Mouse (Mus musculus) bone marrow, adult 2 months (tissue): Measurements from ENCODE around the gene Cacna1c. TPM values are rescaled to one million over a fixed set of nuclear protein-coding genes. Genes with fewer than 3 reads are reported as not detected.

ENCODE experiments used
- H3K27ac ChIP-seq: fragments of 200-500 bp; 2 replicates; pipeline ENCODE4 v1.5.1; 2012; ENCODE audit warnings: low read depth, mild to moderate bottlenecking, control low read depth, inconsistent platforms, low read length; ENCODE audit not compliant: control insufficient read depth, poor library complexity, insufficient read depth
- H3K4me1 ChIP-seq: fragments of 200-500 bp; 2 replicates; pipeline ENCODE4 v1.6.1; 2011; ENCODE audit warnings: low read length; ENCODE audit not compliant: control insufficient read depth, insufficient read depth
- H3K4me3 ChIP-seq: fragments of 200-500 bp; replicated peaks from 2 replicates; pipeline ENCODE3; 2011; ENCODE audit warnings: mild to moderate bottlenecking, low read depth, low read length, control low read depth; ENCODE audit not compliant: control insufficient read depth
- CTCF ChIP-seq: fragments of 200-500 bp; IDR thresholded peaks from 2 replicates; pipeline ENCODE4 v1.5.1; 2011; ENCODE audit warnings: low read length, control low read depth; ENCODE audit not compliant: control insufficient read depth, insufficient read depth
- POLR2A ChIP-seq: fragments of 200-500 bp; IDR thresholded peaks from 2 replicates; pipeline ENCODE4 v1.6.1; 2011; ENCODE audit warnings: low read depth, mild to moderate bottlenecking, control low read depth, low read length, borderline replicate concordance; ENCODE audit not compliant: control insufficient read depth
- WGBS: fragments of 180-500 bp; shearing (Covaris S2); methylation state at CpG from one replicate; pipeline ENCODE4 v1.1.7; 2018; 5-methylcytosine and 5-hydroxymethylcytosine counted together
- polyA plus RNA-seq: library from polyadenylated mRNA; stranded (reverse); fragments of >200 nt; gene quantifications from 2 replicates; pipeline ENCODE4 v1.2.4, GENCODE M21; 2011; ENCODE audit warnings: low replicate concordance; ENCODE audit not compliant: missing spikeins, insufficient read depth, insufficient read length

Gene Cacna1c
- polyA plus RNA-seq, 1 experiment: 3.1 TPM

DNA sequence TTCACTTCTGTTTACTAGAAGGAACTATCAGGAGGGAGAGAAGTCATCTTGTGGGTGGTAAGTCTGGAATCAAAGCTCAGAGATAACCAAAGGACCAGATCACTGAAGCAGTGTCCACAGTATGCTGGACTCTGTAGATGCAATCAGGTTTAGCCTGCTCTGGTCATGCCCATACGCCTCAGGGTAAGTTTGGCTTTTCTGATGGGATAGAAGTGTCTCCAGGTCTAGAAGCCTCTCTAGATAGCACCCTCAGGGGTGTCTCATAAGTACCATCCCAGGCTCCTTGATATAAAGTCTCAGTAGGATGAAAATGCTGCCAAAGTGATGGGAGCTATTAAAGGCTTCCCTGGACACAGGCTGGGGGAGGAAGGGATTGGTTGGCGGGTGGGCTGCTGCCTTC is 557.3 kb downstream of the Cacna1c start:
- WGBS: 81% methylated on average over 2 of the region's 2 CpGs
- TF ChIP-seq CTCF (no peak), POLR2A (no peak)
- Histone ChIP-seq H3K4me1 (no peaks in the 10 kb centered on the region), H3K27ac (no peak overlapping the region), H3K4me3 (no peak overlapping the region)

DNA sequence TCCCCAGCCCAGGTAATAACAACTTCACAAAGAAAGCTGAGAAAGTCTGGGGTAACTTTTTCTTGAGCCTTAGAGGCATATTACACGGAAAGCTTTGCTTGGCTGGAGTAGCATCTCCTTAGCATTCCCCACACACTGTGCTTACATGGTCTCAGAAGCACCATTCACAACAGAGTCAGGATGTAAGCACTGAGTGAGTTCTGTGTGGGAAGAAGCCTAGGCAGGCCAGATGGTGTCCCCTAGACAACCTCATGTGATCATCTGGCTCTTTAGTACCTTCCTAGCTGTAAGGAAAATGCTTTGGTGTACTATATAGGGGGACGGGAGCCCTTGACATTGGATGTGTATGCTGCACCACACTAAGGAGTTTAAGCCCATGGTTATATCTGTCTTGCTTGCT is 563.7 kb downstream of the Cacna1c start:
- H3K4me1 ChIP-seq: no peaks in the 10 kb centered on the region
- H3K27ac ChIP-seq: no peak overlapping the region
- H3K4me3 ChIP-seq: no peak overlapping the region
- TF ChIP-seq CTCF (no peak), POLR2A (no peak)
- WGBS: 73% methylated on average over 2 of the region's 2 CpGs

DNA sequence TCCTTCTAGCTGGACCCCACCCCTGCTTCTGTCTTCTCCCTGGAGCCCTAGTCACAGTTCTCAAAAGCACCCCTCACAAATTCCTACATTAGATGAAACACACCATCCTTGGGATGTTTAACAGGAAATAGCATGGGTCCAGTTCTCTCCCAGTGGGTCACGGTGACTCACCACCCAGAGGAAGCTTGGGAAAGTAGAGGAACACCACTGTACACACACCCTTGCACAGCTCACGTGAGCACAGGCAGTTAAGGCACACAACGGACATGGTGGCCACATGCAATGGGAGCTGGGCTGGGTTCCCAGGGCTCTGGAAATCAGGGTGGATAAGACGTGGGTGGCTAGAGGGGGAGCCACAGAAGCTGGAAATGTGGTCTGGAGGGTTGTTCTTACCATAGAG is 566.2 kb downstream of the Cacna1c start:
- WGBS: 61% methylated on average over 4 of the region's 4 CpGs

DNA sequence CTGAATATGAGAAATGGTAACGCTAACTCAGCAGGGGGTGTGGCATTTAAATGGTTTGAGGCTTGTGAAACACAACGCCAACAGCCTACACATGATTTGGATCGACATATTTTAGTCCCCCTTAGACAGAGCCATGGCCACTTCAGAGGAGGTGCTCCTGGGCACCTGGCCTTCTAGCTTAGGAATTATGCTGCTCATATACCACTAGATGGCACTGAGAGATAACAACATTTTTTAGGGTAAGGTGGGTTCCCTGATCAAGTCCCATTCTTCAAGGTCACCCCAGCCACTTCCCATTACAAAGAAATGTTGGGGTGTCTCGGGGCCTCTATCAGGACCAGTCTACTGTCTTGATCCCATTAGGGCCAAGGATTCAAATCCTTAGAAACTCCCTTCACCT is 570.0 kb downstream of the Cacna1c start:
- TF ChIP-seq CTCF (no peak), POLR2A (no peak)
- no peak overlapping the region for H3K4me3 ChIP-seq
- H3K27ac ChIP-seq: no peak overlapping the region
- 45% methylated on average over 4 of the region's 4 CpGs for WGBS
- H3K4me1 ChIP-seq: no peaks in the 10 kb centered on the region

More for the DNA sequence above, 566.2 kb downstream of the Cacna1c start:
- no peaks in the 10 kb centered on the region for H3K4me1 ChIP-seq
- H3K4me3 ChIP-seq: no peak overlapping the region
- no peak overlapping the region for H3K27ac ChIP-seq
- no peak for TF ChIP-seq POLR2A
- TF ChIP-seq CTCF: no peak

DNA sequence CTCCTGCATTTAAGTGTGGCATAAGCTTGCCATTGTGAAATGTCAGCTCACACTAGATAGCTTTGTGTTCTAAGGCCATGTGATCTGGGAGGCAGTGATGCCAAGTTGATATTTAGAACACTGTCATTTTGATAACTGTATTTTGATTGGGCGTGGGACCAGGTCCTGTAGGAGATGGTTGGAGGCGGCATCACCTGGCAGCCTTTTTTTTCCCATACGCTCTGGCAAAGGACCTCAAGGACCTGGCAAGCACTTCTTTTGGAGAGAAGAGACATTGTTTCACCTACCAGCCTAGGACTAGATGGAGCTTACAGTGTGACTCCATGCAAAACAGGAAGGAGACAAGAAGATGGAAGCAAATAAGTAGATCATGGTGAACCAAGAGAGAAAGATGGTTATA is 572.6 kb downstream of the Cacna1c start:
- TF ChIP-seq CTCF (no peak), POLR2A (no peak)
- Histone ChIP-seq H3K4me3 (no peak overlapping the region), H3K27ac (no peak overlapping the region), H3K4me1 (no peaks in the 10 kb centered on the region)
- 81% methylated on average over 3 of the region's 3 CpGs for WGBS

DNA sequence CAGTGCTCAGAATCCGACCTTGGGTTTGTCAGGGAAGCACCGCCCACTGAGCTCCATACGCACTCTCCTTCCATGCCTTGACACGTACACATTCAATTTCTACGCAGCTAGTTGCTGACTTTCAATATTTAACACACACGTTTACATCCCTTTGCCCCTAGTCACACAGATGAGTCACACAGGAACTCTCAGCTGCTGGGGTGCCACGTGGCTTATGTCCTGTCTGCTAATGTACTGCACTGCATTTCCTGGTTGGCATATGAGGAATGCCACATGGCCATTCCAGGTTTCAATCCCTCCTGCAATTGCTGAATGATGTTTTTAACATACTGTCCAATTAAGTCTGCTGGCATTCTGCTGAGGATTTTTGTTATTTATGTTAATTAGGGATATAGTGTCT is 574.4 kb downstream of the Cacna1c start:
- no peak overlapping the region for H3K27ac ChIP-seq

DNA sequence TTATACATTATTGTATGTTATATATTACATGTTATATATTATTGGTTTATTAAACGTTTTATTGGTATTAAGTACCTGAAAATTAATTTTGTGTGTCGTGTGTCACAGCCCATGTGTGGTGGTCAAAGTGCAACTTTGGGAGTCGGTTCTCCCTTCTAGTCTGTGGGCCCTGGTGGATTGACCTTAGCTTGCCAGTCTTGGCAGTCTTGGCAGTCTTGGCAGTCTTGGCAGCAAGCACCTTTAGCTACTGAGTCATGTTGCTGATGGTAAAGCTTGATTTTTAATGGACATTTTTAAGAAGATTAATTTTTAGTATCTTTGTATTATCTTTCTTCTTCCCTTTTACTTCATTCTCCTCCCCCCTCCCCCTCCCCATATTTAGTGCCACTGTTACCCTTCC is 574.8 kb downstream of the Cacna1c start:
- no peak overlapping the region for H3K27ac ChIP-seq
- no peaks in the 10 kb centered on the region for H3K4me1 ChIP-seq
- H3K4me3 ChIP-seq: no peak overlapping the region
- WGBS: 79% methylated on average over 3 of the region's 3 CpGs
- no peak for TF ChIP-seq POLR2A
- no peak for TF ChIP-seq CTCF

More for the DNA sequence above, 574.4 kb downstream of the Cacna1c start:
- Histone ChIP-seq H3K4me3 (no peak overlapping the region), H3K4me1 (no peaks in the 10 kb centered on the region)
- TF ChIP-seq POLR2A (no peak), CTCF (no peak)
- 14% methylated on average over 7 of the region's 7 CpGs for WGBS

DNA sequence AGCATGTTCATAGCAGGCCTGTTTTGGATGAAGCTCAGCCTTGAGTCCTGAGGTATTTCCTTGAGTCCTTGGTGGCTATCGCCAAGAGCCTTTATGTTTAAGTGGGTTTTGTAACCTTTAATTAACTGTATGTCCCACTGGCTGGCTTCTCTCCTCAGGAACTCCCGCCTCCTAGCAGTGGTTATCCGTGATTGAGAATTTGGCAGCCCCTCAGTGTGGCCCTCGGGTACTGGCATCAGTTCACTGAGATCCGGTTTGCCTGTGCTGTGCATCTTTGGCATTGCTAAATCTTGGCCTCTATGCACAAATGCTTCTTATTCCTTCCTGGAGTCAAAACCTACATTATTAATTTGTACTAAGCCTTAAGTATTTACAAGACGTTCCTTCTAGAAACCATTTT is 587.3 kb downstream of the Cacna1c start:
- TF ChIP-seq POLR2A (no peak), CTCF (no peak)
- 75% methylated on average over 6 of the region's 6 CpGs for WGBS
- H3K4me1 ChIP-seq: no peaks in the 10 kb centered on the region
- no peak overlapping the region for H3K4me3 ChIP-seq
- no peak overlapping the region for H3K27ac ChIP-seq

DNA sequence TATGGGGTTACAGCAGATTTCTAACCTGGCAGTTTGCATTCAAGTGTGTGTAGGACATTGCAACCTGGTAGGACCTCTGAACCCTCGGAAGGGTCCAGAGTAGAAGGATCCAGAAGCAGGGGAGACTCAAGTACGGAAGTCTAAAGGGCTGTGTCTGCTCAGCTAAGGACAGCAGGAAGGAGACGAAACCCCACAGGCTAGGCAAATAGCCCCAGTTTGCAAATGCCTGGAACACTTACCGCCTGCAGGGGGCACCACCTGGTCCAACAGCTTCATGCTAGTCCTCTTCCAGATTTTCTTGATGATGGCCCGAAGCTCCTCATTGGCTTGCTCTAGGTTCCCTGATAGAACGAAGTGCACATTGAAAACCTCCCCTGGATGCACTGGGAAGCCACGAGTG is 590.2 kb downstream of the Cacna1c start:
- 54% methylated on average over 7 of the region's 7 CpGs for WGBS
- Histone ChIP-seq H3K4me1 (no peaks in the 10 kb centered on the region), H3K4me3 (no peak overlapping the region), H3K27ac (no peak overlapping the region)
- TF ChIP-seq CTCF (no peak), POLR2A (no peak)

DNA sequence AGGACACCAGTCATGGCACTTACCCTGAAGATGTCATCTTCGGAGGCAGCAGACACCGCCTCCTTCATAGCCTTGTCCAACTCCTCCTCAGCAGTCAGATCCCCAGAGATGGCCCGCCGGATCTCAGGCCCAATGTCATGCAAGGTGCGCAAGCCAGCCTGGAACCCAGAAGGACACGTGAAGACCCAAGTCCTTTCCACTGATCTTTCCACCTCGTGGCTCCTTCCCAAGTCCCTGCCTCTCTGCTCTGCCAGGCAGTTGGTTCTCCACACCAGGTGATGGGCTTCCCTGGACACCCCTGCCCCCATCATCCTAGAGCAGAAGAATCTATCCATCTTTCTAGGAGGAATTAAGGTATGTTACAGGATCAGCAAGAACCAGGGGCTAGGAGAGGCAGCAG is 592.4 kb downstream of the Cacna1c start:
- Histone ChIP-seq H3K4me1 (no peaks in the 10 kb centered on the region), H3K4me3 (no peak overlapping the region), H3K27ac (no peak overlapping the region)
- WGBS: 81% methylated on average over 7 of the region's 7 CpGs
- TF ChIP-seq POLR2A: no peak
- no peak for TF ChIP-seq CTCF
